Mouse (Mus musculus) Muller cell, postnatal 12 days (primary cell): ENCODE measurements at regions not wholly inside any gene's neighbourhood (a gene's known extent, or its start where the extent isn't known, plus 50 kb on each side); places are given as distances from the start of the nearest gene placed in this dataset.

Source experiments
- DNase-seq: peaks from one replicate; pipeline ENCODE4 v3.0.0-alpha.2; 2015; ENCODE audit errors: inconsistent ontology term

DNA sequence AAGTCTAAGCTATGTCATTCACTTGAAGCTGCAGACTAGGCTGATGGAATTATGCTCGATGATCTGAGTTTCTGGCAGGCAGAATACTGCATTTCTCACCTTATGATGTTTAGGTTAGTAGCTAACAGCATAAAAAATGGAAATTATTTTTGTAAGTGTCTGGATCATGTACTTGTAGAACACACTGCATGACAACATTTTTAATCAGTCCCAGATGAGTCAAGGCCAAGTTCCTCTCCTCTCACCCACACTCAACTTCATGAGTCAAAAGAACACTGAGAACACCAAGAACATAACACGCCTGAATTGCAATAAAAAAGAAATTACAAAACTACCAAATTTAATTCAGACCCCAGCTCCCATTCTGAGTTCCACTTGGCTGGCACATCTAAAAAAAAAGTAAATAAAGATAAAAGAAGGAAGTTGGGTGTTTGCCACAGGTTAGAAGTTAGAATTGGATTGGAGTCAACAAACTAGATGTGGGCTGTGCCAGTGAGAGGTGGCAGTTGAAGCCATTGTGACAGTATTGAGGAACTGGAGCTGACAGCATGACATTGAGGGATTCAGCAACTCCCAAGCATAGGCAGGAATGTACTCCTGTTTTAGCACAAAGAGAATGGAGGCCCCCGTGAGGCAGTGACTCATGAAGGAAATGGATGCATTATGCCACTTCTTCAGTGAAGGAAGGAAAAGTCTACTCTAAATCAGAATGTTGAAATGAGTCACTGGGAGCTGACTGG, 222.8 kb upstream of the 4931408C20Rik start:
- peak; percentile 73 for DNase-seq

- peak; percentile 14 for DNase-seq
Measured at GRCm38 (mm10) chr1:26902306-26902705, 215.0 kb upstream of the 4931408C20Rik start.

- no peak for DNase-seq
Measured at GRCm38 (mm10) chr1:26857433-26857832, 170.2 kb upstream of the 4931408C20Rik start.

- DNase-seq, result no peak
Measured at GRCm38 (mm10) chr1:26853802-26854201, 166.5 kb upstream of the 4931408C20Rik start.

DNA sequence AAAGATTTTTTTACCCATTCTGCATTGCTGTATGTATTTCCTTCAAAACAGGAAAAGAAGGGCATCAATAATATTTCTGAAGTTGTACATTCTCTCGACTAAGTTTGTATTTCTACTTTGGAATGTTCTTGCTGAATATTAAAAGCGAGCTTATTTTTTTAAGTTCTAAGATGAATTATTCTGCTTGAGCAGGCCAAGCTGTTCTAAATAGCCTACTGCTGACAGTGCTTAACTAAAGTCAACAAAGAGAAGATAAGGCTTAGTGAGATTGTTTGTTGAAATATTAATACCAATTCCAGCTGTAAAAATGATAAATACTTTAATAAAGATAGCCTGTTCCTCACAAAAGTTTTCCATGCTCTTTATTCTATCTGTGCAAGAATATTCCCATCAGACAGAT, 122.0 kb upstream of the 4931408C20Rik start:
- DNase-seq, result no peak

GRCm38 (mm10) chr1:26765076-26765475, 77.8 kb upstream of the 4931408C20Rik start:
- DNase-seq, result no peak
